Mouse (Mus musculus) left cerebral cortex, adult 2 months (tissue): ENCODE results near the gene Hoxb4. TPM values are rescaled to one million over a fixed set of nuclear protein-coding genes. Genes with fewer than 3 reads are reported as not detected.

ENCODE experiments used
- DNase-seq, 2 experiments: peaks; one replicate each; pipeline ENCODE4 v3.0.0; 2021 to 2022; ENCODE audit warnings: low spot score in 2 of 2, mixed read lengths in 1 of 2; ENCODE audit errors: extremely low spot score in 1 of 2
- H3K27ac ChIP-seq: fragments of 200-600 bp; 2 replicates; pipeline ENCODE4 v1.8.1; 2022
- H3K4me3 ChIP-seq: fragments of 200-600 bp; 2 replicates; pipeline ENCODE4 v1.8.1; 2022
- CTCF ChIP-seq: fragments of 200-600 bp; IDR thresholded peaks from 2 replicates; pipeline ENCODE4 v1.8.1; 2022; ENCODE audit warnings: antibody characterized with exemption, mild to moderate bottlenecking, moderate library complexity
- intact Hi-C: fragments of 180-260 bp; cut with DNase I; formaldehyde crosslinking; loops from one replicate; pipeline ENCODE4 v1.15.1; 2025
- total RNA-seq, 2 experiments: library from RNA; stranded (reverse); gene quantifications; 2 replicates each; pipeline ENCODE4 v1.2.3; 2021

The Hoxb4 gene
- total RNA-seq, 2 experiments from 2014 or later, result not detected

GRCm38 (mm10) chr11:96332618-96333032, 14.6 kb downstream of the Hoxb4 start:
- no peak overlapping the region for H3K4me3 ChIP-seq
- no peak for TF ChIP-seq CTCF
- H3K27ac ChIP-seq, result no peak overlapping the region
- no peak for DNase-seq
- intact Hi-C loops, result no loop called here

DNA sequence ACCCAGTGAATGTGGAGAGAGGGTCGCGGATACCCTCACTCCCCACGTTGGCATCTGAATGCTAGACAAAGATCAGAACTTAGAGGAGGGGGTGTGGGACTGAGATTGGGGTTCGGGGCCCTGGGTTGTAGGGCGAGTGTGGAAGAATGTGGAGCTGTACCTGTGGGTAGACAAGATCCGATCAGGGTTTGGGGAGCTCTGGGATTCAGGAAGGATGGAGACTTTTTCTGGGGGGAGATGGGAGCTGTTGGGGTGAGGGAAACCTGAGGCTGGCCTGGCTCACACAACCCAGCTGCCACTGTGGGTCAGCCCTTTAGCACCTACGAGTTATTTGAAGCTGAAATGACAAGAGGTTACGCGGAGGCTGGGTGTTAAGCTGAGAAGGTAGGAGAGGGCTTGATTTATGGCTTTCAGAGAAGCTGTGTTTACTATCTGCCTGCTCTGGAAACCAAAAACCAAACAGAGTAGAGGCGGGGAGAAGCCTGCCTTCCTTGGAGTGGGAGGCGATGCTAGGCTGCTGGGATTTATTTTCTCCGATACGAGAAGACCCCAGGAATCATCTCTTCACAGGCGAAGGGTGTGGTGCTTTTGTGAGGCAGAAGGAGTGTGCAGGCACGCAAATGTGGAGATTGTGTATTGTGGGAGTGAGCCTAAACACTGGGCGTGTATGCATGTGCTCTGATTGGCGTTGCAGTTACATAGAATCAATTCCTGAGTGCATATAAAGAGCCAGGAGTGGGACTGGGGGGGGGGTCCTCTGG, 15.4 kb downstream of the Hoxb4 start:
- no peak for DNase-seq
- TF ChIP-seq CTCF, result no peak
- Histone ChIP-seq H3K4me3 (no peak overlapping the region), H3K27ac (no peak overlapping the region)
- intact Hi-C loops, result no loop called here

DNA sequence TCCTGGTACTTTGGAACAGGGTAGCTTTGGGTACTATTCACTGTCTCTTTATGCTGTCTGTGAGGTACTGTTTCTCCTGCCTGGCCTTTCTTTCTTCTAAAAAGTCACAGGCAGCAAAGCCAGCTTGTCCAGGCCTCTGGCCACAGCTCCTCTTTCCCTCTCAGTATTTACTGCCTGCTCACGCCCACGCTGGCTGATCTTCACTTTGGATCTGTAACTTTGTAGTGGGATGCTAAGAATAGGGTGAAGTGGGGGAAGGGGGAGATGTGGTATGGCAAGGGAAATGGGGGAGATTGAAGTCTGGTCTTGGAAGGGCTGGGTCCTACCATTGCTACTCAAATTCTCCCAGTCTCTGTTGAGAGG, 15.9 kb downstream of the Hoxb4 start:
- intact Hi-C loops, result no loop called here
- H3K4me3 ChIP-seq, result no peak overlapping the region
- H3K27ac ChIP-seq, result no peak overlapping the region
- DNase-seq, result no peak
- TF ChIP-seq CTCF, result no peak

DNA sequence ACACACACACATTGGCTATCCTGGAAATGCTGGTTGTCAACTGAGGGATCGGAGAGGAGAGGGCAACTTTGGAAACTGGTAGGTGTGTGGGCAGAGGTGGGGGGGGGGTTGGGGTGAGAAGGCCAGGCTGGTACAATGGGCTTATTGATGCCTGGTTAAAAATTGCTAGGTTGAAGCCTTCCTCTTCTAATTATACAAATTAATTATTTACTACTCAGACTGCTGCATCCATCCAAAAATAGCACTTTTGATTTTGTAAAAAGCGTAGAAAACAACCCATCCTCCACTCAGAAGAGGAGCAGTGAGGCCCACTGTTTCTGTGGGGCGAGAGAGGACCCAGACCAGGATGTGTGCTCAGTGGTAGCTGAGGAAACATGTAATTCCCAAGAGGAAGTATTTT, 16.9 kb downstream of the Hoxb4 start:
- no peak for TF ChIP-seq CTCF
- Histone ChIP-seq H3K27ac (no peak overlapping the region), H3K4me3 (no peak overlapping the region)
- no peak for DNase-seq
- intact Hi-C loops, result no loop called here

- intact Hi-C loops, result no loop called here
- Histone ChIP-seq H3K27ac (no peak overlapping the region), H3K4me3 (no peak overlapping the region)
- no peak for DNase-seq
- TF ChIP-seq CTCF, result no peak
Measured at GRCm38 (mm10) chr11:96336597-96336996, 18.5 kb downstream of the Hoxb4 start.

DNA sequence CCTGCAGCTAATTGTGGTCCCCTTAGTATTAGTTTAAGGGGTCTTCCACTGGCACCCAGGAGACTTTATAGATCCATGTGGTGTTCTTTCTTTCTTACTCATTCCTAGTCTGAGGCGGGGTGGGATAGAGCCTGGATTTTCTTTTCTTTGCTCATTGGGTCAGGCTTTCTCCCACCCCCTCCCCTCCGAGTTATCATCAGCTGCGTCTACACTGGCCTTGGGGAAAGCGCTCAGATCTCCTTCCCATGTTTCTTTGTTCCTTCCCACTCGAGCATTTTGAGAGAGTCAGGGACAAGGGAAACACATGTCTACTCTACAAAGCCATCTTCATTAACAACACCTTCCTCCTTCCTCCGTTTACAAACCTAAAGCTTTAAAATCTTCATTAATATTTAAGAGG, 19.0 kb downstream of the Hoxb4 start:
- H3K4me3 ChIP-seq, result no peak overlapping the region
- no peak for TF ChIP-seq CTCF
- DNase-seq, result no peak
- H3K27ac ChIP-seq, result no peak overlapping the region
- intact Hi-C loops, result no loop called here

DNA sequence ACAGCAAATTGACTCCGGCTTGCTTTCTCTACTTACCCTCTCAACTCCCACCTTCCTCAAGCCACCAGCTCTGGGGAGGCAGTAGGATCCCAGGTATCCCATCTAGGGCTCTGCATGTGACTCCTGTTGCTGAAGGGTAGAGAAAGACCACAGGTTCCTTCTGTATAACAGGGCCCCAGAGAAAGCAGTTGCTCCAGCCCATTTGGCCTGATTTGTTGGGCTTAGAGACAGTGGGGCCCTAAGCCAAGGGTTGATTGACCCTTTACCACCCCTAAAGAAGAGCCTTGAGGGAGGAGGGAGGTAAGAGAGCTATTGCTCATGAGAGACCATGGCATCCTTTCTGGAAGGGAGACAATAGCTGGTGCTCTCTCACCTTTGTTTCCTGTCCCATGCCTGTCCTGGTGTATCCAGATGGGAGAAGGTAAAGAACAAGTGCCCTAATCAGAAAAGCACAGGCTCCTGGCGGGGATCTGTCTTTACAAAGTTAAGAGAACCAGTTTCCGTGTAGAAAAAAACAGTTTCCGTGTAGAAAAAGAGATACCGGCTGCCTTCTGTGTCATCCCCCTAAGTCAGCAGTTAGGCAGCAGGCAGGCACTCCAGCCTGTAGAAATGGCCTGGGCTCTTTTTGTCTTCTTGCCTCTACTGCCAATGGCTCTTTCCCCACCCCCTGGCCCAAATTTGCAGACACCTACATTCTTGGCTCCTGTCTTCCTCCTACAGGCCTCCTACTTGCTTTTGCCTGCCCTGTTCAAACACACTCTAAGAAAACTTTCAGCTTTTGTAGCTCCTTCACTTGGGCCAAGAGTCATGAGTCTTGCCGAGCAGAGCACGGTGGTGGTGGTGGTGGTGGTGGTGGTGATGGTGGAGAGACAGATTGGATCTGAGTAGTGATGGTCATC, 21.1 kb downstream of the Hoxb4 start:
- intact Hi-C loops, result no loop called here

DNA sequence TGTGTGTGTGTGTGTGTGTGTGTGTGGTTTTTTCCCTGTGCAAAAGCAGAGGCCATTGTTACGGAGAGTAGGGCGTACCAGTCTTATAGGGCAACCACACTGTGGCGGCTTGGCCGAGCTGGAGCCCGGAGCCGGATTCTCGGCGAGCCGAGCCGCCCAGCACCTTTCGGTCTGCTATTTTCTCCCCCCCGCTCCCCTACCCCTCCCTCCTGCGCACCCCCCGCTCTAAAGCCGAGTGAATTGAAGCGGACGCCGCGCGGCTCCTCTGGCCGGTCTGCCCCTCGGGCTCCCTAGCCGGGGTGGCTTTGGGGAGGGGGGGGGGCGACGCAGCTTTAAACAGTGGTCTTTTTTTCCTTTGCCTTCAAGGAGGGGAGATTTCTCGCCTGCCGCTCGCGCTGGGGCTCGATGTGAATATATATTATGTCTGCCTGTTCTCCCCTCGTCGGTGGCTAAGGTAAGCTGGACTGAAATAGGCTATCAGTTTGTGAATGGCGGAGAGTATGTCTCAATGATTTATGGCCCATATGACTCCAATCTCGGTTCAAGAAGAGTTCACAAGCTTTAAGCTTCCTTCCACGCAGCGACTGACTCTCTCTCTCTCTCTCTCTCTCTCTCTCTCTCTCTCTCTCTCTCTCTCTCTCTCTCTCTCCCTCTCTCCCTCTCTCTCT, 22.8 kb downstream of the Hoxb4 start:
- DNase-seq, result no peak
- intact Hi-C loops, result no loop called here
- Histone ChIP-seq H3K27ac (no peak overlapping the region), H3K4me3 (no peak overlapping the region)
- TF ChIP-seq CTCF, result no peak

More for the DNA sequence above, 21.1 kb downstream of the Hoxb4 start:
- no peak for DNase-seq
- Histone ChIP-seq H3K27ac (no peak overlapping the region), H3K4me3 (no peak overlapping the region)
- no peak for TF ChIP-seq CTCF

DNA sequence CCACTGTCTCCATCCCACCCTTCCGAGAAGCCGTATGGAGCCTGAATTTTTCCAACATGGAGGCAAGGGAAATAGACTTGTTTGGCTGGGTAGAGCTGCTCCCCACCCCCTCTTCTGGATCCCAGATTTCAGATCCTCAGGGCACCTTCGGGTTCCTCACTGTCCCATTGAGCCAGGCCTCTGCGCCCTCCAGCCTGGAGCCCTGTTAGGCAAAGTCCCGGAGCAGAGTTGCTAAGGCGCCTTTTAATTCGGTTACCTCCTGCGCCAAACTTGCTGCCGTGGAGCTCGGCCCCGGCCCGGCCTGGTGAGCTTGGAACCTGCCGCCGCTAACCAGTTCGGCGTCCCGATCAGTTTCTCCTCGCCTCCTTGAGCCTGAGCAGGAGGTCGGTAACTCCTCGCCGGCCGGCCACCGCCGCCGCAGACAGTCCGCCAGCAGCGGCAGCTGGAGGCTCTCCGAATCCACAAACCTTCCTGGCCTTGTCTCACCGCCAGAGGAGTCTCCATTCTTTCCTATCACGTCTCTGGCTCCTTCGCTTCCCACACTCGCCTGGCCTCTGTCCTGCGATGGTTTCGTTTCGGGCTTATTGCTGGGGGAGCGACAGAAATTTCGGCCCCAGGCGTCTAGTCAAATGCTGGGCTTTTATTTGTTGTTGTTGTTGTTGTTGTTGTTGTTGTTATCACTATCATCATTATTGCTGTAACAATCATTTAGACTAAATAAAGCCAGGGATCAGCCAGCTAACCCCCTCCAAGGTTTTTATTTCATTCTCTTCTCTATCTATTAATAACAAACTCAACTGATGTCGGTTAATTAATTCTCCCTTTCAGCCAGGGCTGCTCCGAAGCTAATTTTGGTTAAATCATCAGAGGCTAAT, 23.9 kb downstream of the Hoxb4 start:
- no peak for TF ChIP-seq CTCF
- intact Hi-C loops, result no loop called here
- DNase-seq, result no peak
- H3K27ac ChIP-seq, result no peak overlapping the region
- H3K4me3 ChIP-seq, result no peak overlapping the region

GRCm38 (mm10) chr11:96342576-96342930, 24.5 kb downstream of the Hoxb4 start:
- intact Hi-C loops, result no loop called here
- Histone ChIP-seq H3K27ac (no peak overlapping the region), H3K4me3 (no peak overlapping the region)
- no peak for DNase-seq
- no peak for TF ChIP-seq CTCF

DNA sequence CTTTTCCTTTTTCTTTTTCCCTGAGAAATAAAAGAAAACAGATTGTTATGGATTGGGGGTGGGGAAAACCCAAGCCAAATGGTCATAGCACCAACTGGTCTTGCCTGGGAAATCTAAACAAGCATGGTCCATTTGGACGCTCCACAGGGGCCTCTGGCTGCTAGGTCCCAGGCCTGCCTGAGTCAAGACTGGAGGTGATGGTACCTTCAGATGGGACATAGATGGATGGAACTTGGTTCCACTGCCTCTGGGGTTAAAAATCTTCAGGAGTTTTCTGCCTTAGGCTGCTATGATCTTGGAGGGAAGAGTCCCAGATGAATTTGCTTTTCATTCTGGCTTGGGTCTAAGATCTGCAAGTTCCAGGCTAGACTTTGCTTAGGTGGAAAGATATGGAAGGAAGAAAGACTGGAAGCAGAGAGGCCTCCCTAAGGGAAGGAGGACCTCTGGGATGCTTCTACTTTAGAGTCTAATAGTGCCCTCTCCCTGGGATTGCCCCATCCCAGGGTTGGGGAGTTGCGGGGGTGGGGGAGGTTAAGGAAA, 25.2 kb downstream of the Hoxb4 start:
- H3K4me3 ChIP-seq, result no peak overlapping the region
- DNase-seq, result no peak
- no peak overlapping the region for H3K27ac ChIP-seq
- intact Hi-C loops, result no loop called here
- no peak for TF ChIP-seq CTCF
